Comparison of ENCODE assay signal across 8 mouse cellular contexts in genomic region chr2:35623104-35623377, GRCm38 (mm10).
DNase-seq lines count a peak whose midpoint lies in the region; ATAC-seq and TF ChIP-seq lines count a peak whose summit lies in the region.

No protein-coding gene starts in this region.

- peak overlapping the region; percentile 81 for H3K4me3 ChIP-seq in heart, postnatal 0 days (ENCODE audit: low read depth, low read length)
- H3K4me3 ChIP-seq in embryonic facial prominence, embryonic 12.5 days: peak overlapping the region; percentile 85
- peak overlapping the region; percentile 53; the same call in 1 of the 2 replicates for H3K4me3 ChIP-seq in hindbrain, postnatal 0 days (ENCODE audit: low read length)
- H3K4me3 ChIP-seq in midbrain, embryonic 13.5 days (replicated peaks): peak overlapping the region; percentile 55

- no peaks in the 10 kb centered on the region for H3K27me3 ChIP-seq in heart, postnatal 0 days (ENCODE audit: control insufficient read depth, insufficient read depth, low read length)
- H3K27me3 ChIP-seq in embryonic facial prominence, embryonic 12.5 days: no peaks in the 10 kb centered on the region
- H3K27me3 ChIP-seq in hindbrain, postnatal 0 days (ENCODE audit: insufficient read depth, low read length): no peaks in the 10 kb centered on the region
- peaks cover 5% of the 10 kb centered on the region; the same call in 1 of the 2 replicates for H3K27me3 ChIP-seq in midbrain, embryonic 13.5 days

- no peaks in the 10 kb centered on the region for H3K36me3 ChIP-seq in heart, postnatal 0 days (replicated peaks; ENCODE audit: control insufficient read depth, insufficient read depth, low read length)
- H3K36me3 ChIP-seq in embryonic facial prominence, embryonic 12.5 days: 0 out of 2 replicates have a peak, but pooled peaks cover 3% of the 10 kb centered on the region
- no peaks in the 10 kb centered on the region for H3K36me3 ChIP-seq in hindbrain, postnatal 0 days (ENCODE audit: insufficient read depth, low read length)
- H3K36me3 ChIP-seq in midbrain, embryonic 13.5 days: no peaks in the 10 kb centered on the region

- no peak for DNase-seq in heart, postnatal 0 days (ENCODE audit: low spot score)
- no peak for DNase-seq in heart, postnatal 14 days
- no peak for DNase-seq in hindbrain, postnatal 0 days (ENCODE audit: low spot score)
- DNase-seq in cerebellum, postnatal 10 days: no peak
- no peak for DNase-seq in left cerebral cortex, postnatal 10 days (ENCODE audit: extremely low spot score in 1 of 2, low spot score in 2 of 2)

- no peaks in the 10 kb centered on the region for H3K9me3 ChIP-seq in heart, postnatal 0 days (replicated peaks; ENCODE audit: control insufficient read depth, low read length)
- no peaks in the 10 kb centered on the region for H3K9me3 ChIP-seq in embryonic facial prominence, embryonic 12.5 days
- no peaks in the 10 kb centered on the region for H3K9me3 ChIP-seq in hindbrain, postnatal 0 days (ENCODE audit: low read length)
- no peaks in the 10 kb centered on the region for H3K9me3 ChIP-seq in midbrain, embryonic 13.5 days

- H3K4me1 ChIP-seq in heart, postnatal 0 days (ENCODE audit: control insufficient read depth, insufficient read depth): peaks cover 74% of the 10 kb centered on the region
- peaks cover 88% of the 10 kb centered on the region for H3K4me1 ChIP-seq in embryonic facial prominence, embryonic 12.5 days
- peaks cover 33% of the 10 kb centered on the region for H3K4me1 ChIP-seq in hindbrain, postnatal 0 days (ENCODE audit: insufficient read depth, low read length)
- peaks cover 79% of the 10 kb centered on the region for H3K4me1 ChIP-seq in midbrain, embryonic 13.5 days (replicated peaks)

- H3K27ac ChIP-seq in heart, postnatal 0 days (ENCODE audit: low read depth): peak overlapping the region; percentile 68
- H3K27ac ChIP-seq in embryonic facial prominence, embryonic 12.5 days: peak overlapping the region; percentile 87
- H3K27ac ChIP-seq in hindbrain, postnatal 0 days: no peak overlapping the region
- no peak overlapping the region for H3K27ac ChIP-seq in midbrain, embryonic 13.5 days

- H3K4me2 ChIP-seq in heart, postnatal 0 days (ENCODE audit: low read depth, low read length): peak overlapping the region; percentile 96
- H3K4me2 ChIP-seq in embryonic facial prominence, embryonic 12.5 days (replicated peaks): peak overlapping the region; percentile 90
- peak overlapping the region; percentile 86; the same call in 1 of the 2 replicates for H3K4me2 ChIP-seq in hindbrain, postnatal 0 days (ENCODE audit: low read depth, low read length)
- H3K4me2 ChIP-seq in midbrain, embryonic 13.5 days (replicated peaks): peak overlapping the region; percentile 91

- no peak for ATAC-seq in heart, postnatal 0 days (ENCODE audit: insufficient read depth, low read depth)
- no peak for ATAC-seq in embryonic facial prominence, embryonic 12.5 days (ENCODE audit: insufficient number of reproducible peaks, insufficient read depth, low FRiP score, low TSS enrichment)
- ATAC-seq in hindbrain, postnatal 0 days: no peak
- no peak for ATAC-seq in midbrain, embryonic 13.5 days
- ATAC-seq in CD4-positive, CD25-positive, alpha-beta regulatory T cell, adult 4 months: no peak

- WGBS in heart, postnatal 0 days: 58% methylated on average over 4 of the region's 4 CpGs
- WGBS in embryonic facial prominence, embryonic 12.5 days: 17% methylated on average over 4 of the region's 4 CpGs
- WGBS in hindbrain, postnatal 0 days: 52% methylated on average over 4 of the region's 4 CpGs
- WGBS in midbrain, embryonic 13.5 days: 48% methylated on average over 4 of the region's 4 CpGs

- 0 out of 2 replicates have a peak overlapping the region, but pooled peaks have one; percentile 76 for H3K9ac ChIP-seq in heart, postnatal 0 days (replicated peaks; ENCODE audit: low read depth, low read length)
- peak overlapping the region; percentile 86 for H3K9ac ChIP-seq in embryonic facial prominence, embryonic 12.5 days
- no peak overlapping the region for H3K9ac ChIP-seq in hindbrain, postnatal 0 days (replicated peaks; ENCODE audit: low read length)
- peak overlapping the region; percentile 77; the same call in 1 of the 2 replicates for H3K9ac ChIP-seq in midbrain, embryonic 13.5 days (replicated peaks)

- TF ChIP-seq EP300 in heart, postnatal 0 days (IDR thresholded peaks at IDR 0.05; ENCODE audit: low read depth): no peak

- intact Hi-C loops in heart, postnatal 14 days (cut with DNase I): loop anchor here (2.0 kb wide), 1 partner anchor 40 kb away; no protein-coding TSS in a partner anchor
- intact Hi-C loops in left cerebral cortex, postnatal 10 days (cut with DNase I): loop anchor here (10.0 kb wide), 1 partner anchor 78 kb away; no protein-coding TSS in a partner anchor

- TF ChIP-seq CTCF in heart, postnatal 0 days (IDR thresholded peaks at IDR 0.05; ENCODE audit: low read depth): no peak
- no peak for TF ChIP-seq CTCF in hindbrain, postnatal 0 days (IDR thresholded peaks at IDR 0.05; ENCODE audit: low read depth)

Comparison
In these comparisons a context has a peak if more than half of its experiments do, and no peak if none do; other contexts are left out.
1. H3K27ac ChIP-seq: peak in heart, postnatal 0 days (single experiment) and embryonic facial prominence, embryonic 12.5 days (single experiment); none in hindbrain, postnatal 0 days (single experiment) and midbrain, embryonic 13.5 days (single experiment).
2. Peak in every context shown above with its lines, with median percentiles within 50 percentile points of each other: H3K4me2 ChIP-seq and H3K4me3 ChIP-seq.